Mouse (Mus musculus) embryo, embryonic 11.5 days (tissue): ENCODE results near the gene Gatad2a.
A peak's percentile ranks its signal among the peaks of the same experiment; 100 is the strongest.

Experiments used
- DNase-seq: peaks from one replicate; pipeline ENCODE4 v3.0.0-alpha.2; 2012; ENCODE audit warnings: low read depth, low spot score

Gatad2a gene

GRCm38 (mm10) chr8:69900895-69901451 is 95.2 kb downstream of the Gatad2a start:
- DNase-seq: no peak

DNA sequence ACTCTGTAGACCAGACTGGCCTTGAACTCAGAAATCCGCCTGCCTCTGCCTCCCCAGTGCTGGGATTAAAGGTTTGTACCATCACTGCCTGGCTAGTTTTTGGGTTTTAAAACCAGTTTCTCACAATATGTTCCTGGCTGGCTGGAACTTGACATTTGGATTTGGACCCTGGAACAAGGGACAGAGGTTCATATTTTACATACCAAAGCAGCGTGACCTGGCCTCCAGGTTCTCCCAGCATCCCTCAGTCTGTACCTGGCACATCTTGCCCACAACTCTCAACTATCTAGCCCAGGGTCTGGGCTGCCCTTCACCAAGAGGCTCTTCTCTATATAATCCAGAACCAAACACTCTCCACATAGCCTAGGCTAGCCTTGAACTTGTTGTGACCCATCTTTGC is 96.3 kb downstream of the Gatad2a start:
- no peak for DNase-seq

DNA sequence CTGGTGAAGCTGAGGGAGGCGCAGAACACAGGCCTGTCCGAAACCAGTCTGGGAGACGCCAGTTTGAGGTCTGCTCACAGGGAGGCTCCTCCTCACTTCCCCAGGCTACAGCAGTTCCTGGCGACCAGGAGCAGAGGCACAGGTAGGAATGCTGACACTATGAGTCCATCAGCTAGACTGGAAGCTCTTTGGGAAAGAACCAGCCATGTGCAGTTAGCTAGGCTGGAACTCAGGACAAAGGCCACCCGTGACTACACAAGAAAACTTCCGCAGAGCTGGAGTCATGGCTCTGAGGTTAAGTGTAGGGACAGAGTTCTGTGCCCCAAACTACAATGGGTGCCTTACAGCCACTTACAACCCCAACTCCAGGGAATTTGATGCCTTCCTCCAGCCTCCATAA is 98.3 kb downstream of the Gatad2a start:
- no peak for DNase-seq

- DNase-seq: no peak
Measured at GRCm38 (mm10) chr8:69895772-69896451, 100.3 kb downstream of the Gatad2a start.

DNA sequence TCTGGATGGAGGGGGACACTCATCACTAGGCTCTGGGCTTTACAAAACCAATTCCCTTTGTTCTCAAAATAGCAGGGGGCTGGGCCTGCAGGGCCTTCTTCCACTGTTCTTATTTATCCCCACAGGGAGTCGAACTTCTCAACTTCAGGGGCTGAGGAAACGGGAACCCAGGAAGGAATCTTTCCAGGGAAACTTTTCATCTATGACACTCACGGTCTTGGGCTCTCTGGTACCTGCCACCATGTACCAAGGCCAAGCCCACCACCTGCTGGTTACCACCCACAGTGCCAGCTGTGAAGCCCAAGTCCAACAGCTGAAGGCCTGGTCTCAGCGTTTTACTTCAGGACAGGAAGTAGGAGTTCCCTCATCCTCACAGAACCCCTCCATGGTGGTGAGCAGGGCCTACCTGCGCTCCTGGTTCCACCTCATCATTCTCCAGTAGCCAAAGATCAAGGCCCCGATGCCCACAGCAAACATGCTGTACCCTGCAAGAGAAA is 101.3 kb downstream of the Gatad2a start:
- no peak for DNase-seq

GRCm38 (mm10) chr8:69893863-69894262 is 102.3 kb downstream of the Gatad2a start:
- peak; percentile 42 for DNase-seq

GRCm38 (mm10) chr8:69890813-69891241 is 105.4 kb downstream of the Gatad2a start:
- DNase-seq: no peak

- DNase-seq: no peak
Measured at GRCm38 (mm10) chr8:69888902-69889301, 107.3 kb downstream of the Gatad2a start.

DNA sequence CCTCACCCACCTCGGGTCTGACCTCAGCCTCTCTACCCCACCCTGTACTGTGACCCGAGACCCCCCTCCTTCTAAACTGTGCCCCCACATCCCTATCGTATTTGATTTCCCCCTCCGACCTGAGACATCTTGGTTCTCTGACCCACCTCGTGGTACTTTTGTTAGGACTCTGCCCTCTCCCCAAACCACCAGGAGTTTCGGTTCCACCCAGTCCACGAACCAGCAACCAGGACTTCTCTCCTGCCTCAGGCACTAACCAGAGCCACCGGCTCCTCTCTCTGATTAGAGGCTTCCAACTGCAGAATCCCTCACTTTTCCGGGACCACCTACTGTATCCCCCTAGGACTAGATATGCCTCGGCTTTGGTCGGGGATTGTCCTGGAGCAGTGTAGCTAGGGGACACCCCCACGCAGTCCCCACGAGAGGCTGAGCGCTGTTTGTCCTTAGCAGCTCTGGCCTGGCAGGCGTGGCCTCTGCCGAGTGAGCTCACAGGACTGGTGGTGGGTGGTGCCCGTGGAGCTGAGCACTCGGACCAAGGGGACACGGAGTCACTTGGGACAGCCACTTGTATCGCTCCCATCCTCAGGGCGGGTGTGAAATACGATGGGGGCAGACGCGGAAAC is 107.8 kb downstream of the Gatad2a start:
- no peak for DNase-seq

DNA sequence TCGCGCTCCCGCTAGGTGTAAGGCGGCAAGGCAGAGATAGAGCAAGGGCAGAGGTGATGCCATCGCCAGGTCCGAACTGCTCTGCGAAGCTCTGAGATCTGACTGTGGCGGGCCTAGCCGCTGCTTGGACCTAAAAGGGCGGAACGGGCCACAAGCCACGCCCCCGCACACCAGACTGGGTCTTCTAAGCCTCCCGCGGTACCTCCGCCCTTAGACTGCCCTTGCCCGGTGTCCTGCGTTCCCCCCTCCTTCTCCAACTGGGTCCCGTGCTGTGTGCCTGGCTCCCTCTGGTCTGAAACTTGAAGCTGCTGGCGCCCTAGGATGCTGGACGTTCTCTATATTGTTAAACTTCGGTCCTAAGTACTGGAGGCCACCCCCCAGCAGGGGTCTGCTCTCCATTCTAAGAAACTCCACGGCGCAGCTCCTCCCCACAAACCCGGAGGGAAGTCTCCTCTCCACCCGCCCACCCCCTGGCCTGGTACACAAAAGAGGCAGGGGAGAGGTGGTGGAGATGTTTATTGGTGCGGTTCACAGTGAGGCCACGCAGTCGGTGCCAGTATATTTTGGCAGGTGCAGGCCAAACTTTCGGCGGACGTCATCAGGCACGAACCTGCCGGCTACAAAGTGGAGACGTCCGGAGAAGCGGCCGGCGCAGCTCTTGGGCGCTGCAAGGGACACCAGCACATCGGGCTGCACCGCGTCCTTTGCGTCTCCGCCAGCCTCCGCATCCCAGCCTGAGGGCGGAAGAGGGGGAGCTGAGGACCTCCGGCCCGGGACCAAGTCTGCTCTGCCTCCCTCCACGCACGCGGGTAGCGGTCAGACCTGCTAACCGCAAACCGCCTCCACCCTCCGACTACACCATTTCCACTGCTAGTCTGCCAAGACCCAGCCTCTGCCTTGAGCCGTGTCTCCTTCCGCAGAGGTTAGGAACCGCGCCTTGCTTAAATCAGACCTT is 108.6 kb downstream of the Gatad2a start, which contains the start of gene Cilp2:
Cilp2 (minus strand) TSS at position 399 of the 955 bp plus-strand sequence.
- no peak for DNase-seq

- DNase-seq: no peak
Measured at GRCm38 (mm10) chr8:69884141-69884540, 112.0 kb downstream of the Gatad2a start.

DNA sequence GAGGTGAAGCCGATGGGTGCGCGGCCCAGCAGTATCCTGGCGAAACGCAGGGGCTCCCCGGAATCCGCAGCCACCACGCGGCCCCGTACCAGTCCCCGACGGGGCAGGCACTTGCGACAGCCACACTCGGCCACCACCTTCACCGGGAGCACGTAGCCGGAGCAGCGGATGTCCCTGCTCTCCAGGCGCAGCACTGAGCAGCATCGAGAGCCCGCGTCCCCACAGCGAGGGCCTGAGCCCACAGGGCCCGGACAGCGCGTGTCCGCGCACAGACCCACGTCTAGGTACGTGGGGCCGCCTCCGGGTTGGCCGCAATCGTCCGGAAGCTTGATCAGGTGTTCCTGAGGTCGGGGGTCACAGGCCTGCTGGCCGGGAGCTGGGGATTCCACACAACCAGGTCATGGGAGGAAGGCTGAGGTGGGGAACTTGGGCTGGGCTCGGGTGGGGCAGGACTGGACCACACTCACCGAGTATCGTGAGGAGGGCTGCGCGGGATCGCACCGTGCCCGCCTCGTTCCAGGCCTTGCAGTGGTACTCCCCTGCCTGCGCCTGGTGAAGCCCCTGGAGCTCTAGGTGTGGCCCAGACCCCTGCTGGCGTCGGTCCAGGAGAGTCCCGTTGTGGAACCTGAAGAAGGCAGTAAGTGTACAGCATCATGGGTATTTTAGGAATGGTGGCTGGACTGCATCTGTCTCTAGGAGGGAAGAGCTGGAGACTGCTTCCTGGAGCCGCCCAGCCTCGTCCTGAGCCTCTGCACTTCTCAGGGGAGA is 113.2 kb downstream of the Gatad2a start:
- no peak for DNase-seq

GRCm38 (mm10) chr8:69882021-69882756 is 114.0 kb downstream of the Gatad2a start:
- DNase-seq: peak; percentile 51

GRCm38 (mm10) chr8:69881261-69881865 is 114.8 kb downstream of the Gatad2a start:
- DNase-seq: no peak

DNA sequence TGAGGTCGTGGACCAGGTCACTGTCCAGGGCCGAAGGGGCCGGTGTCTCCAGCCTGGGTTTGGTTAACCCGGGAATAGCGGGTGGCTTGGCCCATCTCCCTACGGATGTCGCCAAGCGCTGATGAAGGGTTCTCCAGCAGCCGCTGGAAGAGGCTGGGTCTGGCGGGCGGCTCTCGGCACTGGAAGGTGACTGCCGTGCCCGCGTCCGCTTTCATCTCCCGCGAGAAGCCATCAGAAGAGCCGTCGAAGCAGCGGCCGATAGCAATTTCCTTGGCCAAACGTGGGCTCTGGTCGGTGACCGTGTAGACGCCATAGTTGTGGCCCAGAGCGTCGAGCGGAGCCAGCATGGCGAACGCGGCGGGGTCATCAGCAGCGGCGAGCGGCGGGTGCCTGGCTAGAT is 115.3 kb downstream of the Gatad2a start:
- no peak for DNase-seq

GRCm38 (mm10) chr8:69879678-69880077 is 116.5 kb downstream of the Gatad2a start:
- DNase-seq: no peak

DNA sequence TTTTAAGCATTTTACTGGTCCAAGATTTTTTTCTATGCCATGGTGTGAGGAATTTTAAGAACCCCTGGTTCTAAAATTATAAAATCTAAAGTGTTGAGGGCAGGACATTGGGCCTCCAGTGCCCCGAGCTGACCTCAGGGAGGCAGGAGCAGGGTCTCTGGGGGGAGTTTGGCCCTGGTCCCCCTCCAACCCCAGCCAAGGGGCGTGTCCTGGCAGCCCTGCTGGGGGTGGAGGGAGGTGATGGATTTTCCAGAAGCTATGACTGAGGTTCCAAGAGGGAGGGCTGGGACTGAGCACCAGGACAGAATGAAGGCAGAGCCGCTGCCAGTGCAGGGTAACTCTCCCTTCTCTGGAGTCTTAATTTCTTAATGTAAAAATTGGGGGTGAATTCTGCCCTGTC is 118.2 kb downstream of the Gatad2a start:
- DNase-seq: no peak

DNA sequence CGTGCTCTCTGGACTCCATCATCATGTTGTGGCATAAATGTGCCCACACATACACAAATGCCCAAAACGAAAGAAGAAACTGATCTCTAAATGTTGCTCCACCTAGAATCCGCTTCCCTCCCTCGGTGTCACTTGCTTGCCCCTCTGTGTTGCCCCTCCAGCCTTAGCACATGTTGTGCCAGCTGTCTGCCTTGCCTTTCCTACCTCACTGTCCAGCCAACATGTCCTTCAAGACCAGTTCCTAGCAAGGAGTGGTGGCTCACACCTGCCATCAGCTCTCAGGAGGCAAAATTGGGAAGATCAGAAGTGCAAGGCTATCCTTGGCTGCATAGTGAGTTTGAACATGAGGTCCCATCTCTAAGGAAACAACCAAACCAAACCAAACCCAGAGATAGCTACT is 118.8 kb downstream of the Gatad2a start:
- no peak for DNase-seq

GRCm38 (mm10) chr8:69876967-69877366 is 119.2 kb downstream of the Gatad2a start:
- no peak for DNase-seq

GRCm38 (mm10) chr8:69876097-69876496 is 120.1 kb downstream of the Gatad2a start:
- DNase-seq: no peak
